In genomic region chr10:105926229-105926911, GRCm38 (mm10) we compare ENCODE assay signal across 10 mouse cellular contexts.
DNase-seq lines count a peak whose midpoint lies in the region; ATAC-seq and TF ChIP-seq lines count a peak whose summit lies in the region.
"Had no signal": no experiment of that assay in that cellular context is flagged by ENCODE, and none has a peak within 500 bp of the region (broad histone marks: within the 10 kb centered on the region; RNA-seq: fewer than 3 reads in every experiment).

No protein-coding gene starts in this region.

- peak; percentile 95 for ATAC-seq in frontal cortex, adult (ENCODE audit: low TSS enrichment)
- peak; percentile 64 for ATAC-seq in hindbrain, embryonic 14.5 days (ENCODE audit: low FRiP score)
- ATAC-seq in midbrain, postnatal 0 days (ENCODE audit: low FRiP score), result no peak
- ATAC-seq in kidney, embryonic 14.5 days (ENCODE audit: low FRiP score, low TSS enrichment), result no peak

- no peaks in the 10 kb centered on the region for H3K9me3 ChIP-seq in hindbrain, embryonic 14.5 days (ENCODE audit: control insufficient read depth, low read length)
- H3K9me3 ChIP-seq in midbrain, postnatal 0 days (ENCODE audit: low read length), result no peaks in the 10 kb centered on the region
- H3K9me3 ChIP-seq in kidney, embryonic 14.5 days (ENCODE audit: control insufficient read depth, low read length), result no peaks in the 10 kb centered on the region

- no peak overlapping the region for H3K27ac ChIP-seq in hindbrain, embryonic 14.5 days
- H3K27ac ChIP-seq in midbrain, postnatal 0 days (ENCODE audit: low read depth, low read length), result no peak overlapping the region
- no peak overlapping the region for H3K27ac ChIP-seq in kidney, embryonic 14.5 days (ENCODE audit: low read depth, low read length)
- H3K27ac ChIP-seq: heart, adult 2 months had no signal

- TF ChIP-seq CTCF in midbrain, postnatal 0 days (IDR thresholded peaks at IDR 0.05), result no peak

- 70% methylated on average over 5 of the region's 5 CpGs for WGBS in hindbrain, embryonic 14.5 days
- WGBS in midbrain, postnatal 0 days, result 79% methylated on average over 5 of the region's 5 CpGs
- WGBS in kidney, embryonic 14.5 days, result 91% methylated on average over 5 of the region's 5 CpGs

- H3K9ac ChIP-seq in hindbrain, embryonic 14.5 days, result no peak overlapping the region
- H3K9ac ChIP-seq in midbrain, postnatal 0 days (replicated peaks; ENCODE audit: low read length, poor library complexity, severe bottlenecking), result no peak overlapping the region
- H3K9ac ChIP-seq in kidney, embryonic 14.5 days (ENCODE audit: low read depth, low read length), result no peak overlapping the region

- no peaks in the 10 kb centered on the region for H3K36me3 ChIP-seq in hindbrain, embryonic 14.5 days (replicated peaks; ENCODE audit: control insufficient read depth, insufficient read depth)
- H3K36me3 ChIP-seq in midbrain, postnatal 0 days (ENCODE audit: insufficient read depth, low read length), result no peaks in the 10 kb centered on the region
- H3K36me3 ChIP-seq in kidney, embryonic 14.5 days (ENCODE audit: control insufficient read depth, insufficient read depth, low read length), result no peaks in the 10 kb centered on the region

- no peak overlapping the region for H3K4me3 ChIP-seq in hindbrain, embryonic 14.5 days (replicated peaks; ENCODE audit: low read length)
- H3K4me3 ChIP-seq in midbrain, postnatal 0 days (ENCODE audit: low read depth, low read length), result no peak overlapping the region
- H3K4me3 ChIP-seq in kidney, embryonic 14.5 days (ENCODE audit: low read length), result no peak overlapping the region
- H3K4me3 ChIP-seq: heart, adult 2 months had no signal

- DNase-seq in frontal cortex, postnatal 25 days (ENCODE audit: low spot score in 2 of 2), result no peak
- DNase-seq in brain, adult 2 months (ENCODE audit: low read depth, low spot score), result peak; percentile 75
- no peak for DNase-seq in hindbrain, embryonic 14.5 days (ENCODE audit: low spot score)
- DNase-seq in midbrain, postnatal 0 days (ENCODE audit: low spot score), result peak; percentile 13
- no peak for DNase-seq in urinary bladder, postnatal 36 days (ENCODE audit: low spot score in 2 of 2)
- DNase-seq in kidney, postnatal 25 days, result no peak
- DNase-seq: heart, adult 2 months; kidney, postnatal 14 days had no signal

- H3K4me2 ChIP-seq in hindbrain, embryonic 14.5 days (replicated peaks), result no peak overlapping the region
- H3K4me2 ChIP-seq in midbrain, postnatal 0 days (ENCODE audit: low read depth, low read length, poor library complexity, severe bottlenecking), result no peak overlapping the region
- H3K4me2 ChIP-seq in kidney, embryonic 14.5 days (replicated peaks; ENCODE audit: low read depth, low read length), result no peak overlapping the region

- 0 out of 2 replicates have a peak, but pooled peaks cover 3% of the 10 kb centered on the region for H3K4me1 ChIP-seq in hindbrain, embryonic 14.5 days (replicated peaks; ENCODE audit: control insufficient read depth, insufficient read depth, low read length)
- H3K4me1 ChIP-seq in midbrain, postnatal 0 days (ENCODE audit: insufficient read depth, low read length), result 0 out of 2 replicates have a peak, but pooled peaks cover 3% of the 10 kb centered on the region
- H3K4me1 ChIP-seq in kidney, embryonic 14.5 days (ENCODE audit: control insufficient read depth, insufficient read depth, low read length), result no peaks in the 10 kb centered on the region

- no peaks in the 10 kb centered on the region for H3K27me3 ChIP-seq in hindbrain, embryonic 14.5 days (ENCODE audit: control insufficient read depth, insufficient read depth, low read length)
- no peaks in the 10 kb centered on the region for H3K27me3 ChIP-seq in midbrain, postnatal 0 days (ENCODE audit: insufficient read depth, low read length)
- H3K27me3 ChIP-seq in kidney, embryonic 14.5 days (ENCODE audit: control insufficient read depth, insufficient read depth, low read length), result no peaks in the 10 kb centered on the region

Comparison
In these comparisons a context has a peak if more than half of its experiments do, and no peak if none do; other contexts are left out.
1. ATAC-seq: peak in frontal cortex, adult (single experiment) and hindbrain, embryonic 14.5 days (single experiment); none in midbrain, postnatal 0 days (single experiment) and kidney, embryonic 14.5 days (single experiment).
2. DNase-seq: peak in brain, adult 2 months (single experiment) and midbrain, postnatal 0 days (single experiment); none in frontal cortex, postnatal 25 days (0 of 2), hindbrain, embryonic 14.5 days (single experiment), urinary bladder, postnatal 36 days (0 of 2) and kidney, postnatal 25 days (0 of 2).